Mouse (Mus musculus): ENCODE data around the gene Vmn2r54.
"Not testable (repeated sequence)": the region's sequence is repeated elsewhere in the genome, so short reads cannot be mapped to it uniquely, and the experiment has no call there.

Vmn2r54 gene

GRCm38 (mm10) chr7:12640219-12640618 is at the start of gene Vmn2r54:
Vmn2r54 (minus strand) TSS chr7:12640319.
- not testable (repeated sequence) for DNase-seq (ENCODE audit: low spot score in 2 of 2)

DNA sequence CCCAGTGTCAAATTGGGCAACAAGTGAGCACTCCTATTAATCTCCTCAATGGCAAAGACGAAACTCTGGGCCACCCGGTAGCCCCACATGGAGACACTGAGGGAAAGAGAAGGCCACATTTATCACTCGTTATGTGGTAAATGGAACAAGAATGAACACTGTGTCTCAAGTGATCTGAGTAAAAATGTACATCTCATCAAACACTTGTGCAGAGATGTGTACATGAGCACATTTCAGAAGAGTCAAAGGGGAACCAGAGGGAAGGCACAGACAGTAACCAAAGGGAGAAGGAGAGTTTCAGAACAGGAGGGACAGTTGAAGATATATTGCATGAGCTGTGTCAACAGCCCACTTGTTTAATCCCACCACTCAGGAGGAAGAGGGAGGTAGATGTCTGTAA is 44.8 kb upstream of the Vmn2r54 start, which contains the start of gene Vmn2r55:
Gene Vmn2r55 (minus strand): TSS at position 101 of the 400 bp plus-strand sequence.
- not testable (repeated sequence) for DNase-seq (ENCODE audit: low spot score in 2 of 2)

DNA sequence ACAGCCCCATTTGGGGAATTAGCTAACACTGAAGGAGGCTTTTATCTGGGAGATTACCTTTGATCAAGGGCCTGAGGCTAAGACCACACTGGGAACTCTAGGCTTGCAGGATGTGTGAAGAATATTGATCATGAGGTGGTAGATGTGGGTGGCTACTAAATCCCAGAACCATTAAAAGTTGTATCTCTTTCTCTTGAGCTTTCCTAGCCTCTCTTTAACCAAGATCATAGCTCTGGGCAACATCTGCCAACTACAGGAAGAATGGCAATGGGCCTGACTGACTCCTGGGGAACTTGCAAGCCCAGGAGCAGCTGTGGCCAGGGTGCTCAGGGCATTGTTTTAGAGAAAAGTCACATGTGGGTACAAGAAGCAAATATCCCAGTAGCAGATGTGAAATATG is 31.4 kb downstream of the Vmn2r54 start, which contains the start of gene Vmn2r53:
Gene Vmn2r53 (minus strand): TSS at position 101 of the 400 bp plus-strand sequence.
- no peak for DNase-seq (ENCODE audit: low spot score in 2 of 2)
